Mouse (Mus musculus) lung, postnatal 25 days (tissue): ENCODE measurements at regions not wholly inside any gene's neighbourhood (a gene's known extent, or its start where the extent isn't known, plus 50 kb on each side); places are given as distances from the start of the nearest gene placed in this dataset.

Experiments
- DNase-seq: peaks from one replicate; pipeline ENCODE4 v3.0.0; 2022; ENCODE audit warnings: low spot score

DNA sequence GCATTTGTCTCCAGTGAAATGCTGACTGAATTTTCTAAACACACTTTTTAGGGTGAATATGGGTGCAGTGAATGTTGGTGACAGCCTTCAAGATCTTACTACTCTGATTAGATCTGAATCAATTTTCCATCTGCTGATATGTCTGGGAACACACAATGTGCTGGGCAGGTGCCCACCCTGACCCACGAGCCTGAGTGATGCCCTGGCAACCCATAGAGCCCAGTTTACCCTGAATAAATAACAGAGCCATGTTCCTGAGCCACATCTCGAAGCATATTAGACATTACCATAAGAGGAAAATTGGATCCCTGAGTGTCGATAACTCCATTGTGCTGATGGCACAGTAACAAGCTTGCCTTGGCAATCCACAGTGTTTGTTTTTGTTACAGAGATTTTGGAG lies 644.9 kb downstream of the Nedd1 start:
- no peak for DNase-seq

DNA sequence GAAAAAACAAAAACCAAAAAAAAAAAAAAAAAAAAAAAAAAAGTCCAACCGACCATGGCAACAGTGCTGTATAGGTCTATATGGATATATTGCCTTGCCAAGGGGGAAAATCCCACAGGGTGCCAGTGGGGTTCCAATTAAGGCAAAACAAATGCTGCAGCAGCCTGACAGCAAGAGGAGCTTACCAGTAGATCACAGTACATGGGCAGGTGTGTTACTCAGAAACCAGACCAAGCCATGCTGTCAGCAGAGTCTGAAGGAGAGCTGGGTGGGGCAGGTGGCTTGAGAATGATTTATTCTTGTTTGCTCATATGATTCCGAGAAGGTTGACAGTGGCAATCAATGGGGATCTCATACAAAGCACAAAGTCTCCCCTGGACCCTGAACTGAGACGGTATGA lies 645.5 kb downstream of the Nedd1 start:
- no peak for DNase-seq

DNA sequence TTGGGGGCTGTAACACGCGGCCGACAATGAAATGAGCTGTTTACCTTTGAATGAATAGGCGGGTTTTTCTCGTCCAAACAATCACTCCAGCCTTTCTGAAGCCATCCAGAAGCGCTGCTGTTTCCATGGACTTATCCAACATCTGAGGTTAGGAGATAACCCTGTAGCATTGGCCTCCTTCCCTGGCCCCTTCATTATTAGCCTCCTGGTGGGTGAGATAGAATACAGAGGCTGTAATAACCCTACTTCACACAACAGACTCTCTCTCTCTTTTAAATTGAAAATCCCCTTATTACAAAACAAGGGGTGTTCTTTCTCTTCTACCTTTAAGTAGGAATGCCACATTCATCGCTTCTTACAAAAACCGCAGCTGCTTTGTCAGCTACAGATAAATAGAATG lies 646.8 kb downstream of the Nedd1 start:
- DNase-seq, result no peak

DNA sequence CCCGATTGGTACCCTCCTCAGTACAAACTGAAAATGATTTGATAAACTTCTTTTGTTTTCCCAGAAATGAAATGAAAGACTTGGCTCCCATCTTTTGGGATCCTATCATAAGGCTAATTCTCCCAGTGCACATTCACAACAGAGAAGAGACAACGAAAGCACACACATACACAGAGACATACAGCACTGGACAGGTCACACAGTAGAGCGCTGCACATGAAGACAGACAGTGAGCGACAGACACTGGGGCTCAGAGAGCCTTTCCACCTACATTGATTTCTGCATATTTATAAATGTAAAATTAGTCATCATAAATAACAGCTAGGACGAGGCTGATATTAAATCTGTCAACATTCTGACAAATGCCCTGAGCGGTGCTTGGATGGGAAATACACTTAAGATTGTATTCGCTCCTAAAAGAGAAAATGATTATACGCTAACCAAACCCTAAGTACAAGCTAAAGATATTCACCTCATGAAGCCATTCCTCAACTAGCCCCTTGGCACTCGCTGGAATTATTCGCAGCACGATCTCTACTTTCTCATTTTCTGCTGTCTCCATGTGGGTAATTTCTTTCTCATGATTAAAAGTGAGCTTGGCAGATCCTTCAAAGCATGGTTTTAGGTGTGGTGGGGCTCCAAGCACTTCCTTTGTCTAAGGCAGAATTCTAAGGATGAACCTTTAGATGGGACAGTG lies 647.4 kb downstream of the Nedd1 start:
- no peak for DNase-seq

DNA sequence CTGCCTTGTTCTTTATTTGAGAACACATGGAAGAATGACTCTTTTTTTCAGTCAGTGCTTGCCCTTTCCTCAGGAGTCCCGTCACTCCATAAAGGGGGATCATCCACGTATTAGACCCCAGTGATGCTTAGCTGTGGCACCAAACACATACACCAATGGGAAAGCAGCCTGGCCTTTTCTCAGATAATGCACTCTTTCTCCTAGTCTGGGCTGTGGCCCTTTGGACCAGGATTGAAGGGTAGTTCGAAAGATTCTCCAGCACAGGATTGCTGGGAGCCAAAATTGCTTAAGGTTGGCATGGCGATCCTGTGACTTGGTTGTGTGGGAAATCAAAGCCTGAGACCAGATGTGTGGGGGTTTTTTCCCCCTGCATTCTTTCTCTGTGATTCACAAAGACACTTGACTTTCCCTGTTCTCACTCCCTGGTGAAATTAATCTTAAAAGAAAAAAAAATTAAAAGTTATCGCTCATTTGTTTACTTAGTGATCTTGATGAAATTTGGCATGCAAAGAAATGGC lies 648.3 kb downstream of the Nedd1 start:
- no peak for DNase-seq

DNA sequence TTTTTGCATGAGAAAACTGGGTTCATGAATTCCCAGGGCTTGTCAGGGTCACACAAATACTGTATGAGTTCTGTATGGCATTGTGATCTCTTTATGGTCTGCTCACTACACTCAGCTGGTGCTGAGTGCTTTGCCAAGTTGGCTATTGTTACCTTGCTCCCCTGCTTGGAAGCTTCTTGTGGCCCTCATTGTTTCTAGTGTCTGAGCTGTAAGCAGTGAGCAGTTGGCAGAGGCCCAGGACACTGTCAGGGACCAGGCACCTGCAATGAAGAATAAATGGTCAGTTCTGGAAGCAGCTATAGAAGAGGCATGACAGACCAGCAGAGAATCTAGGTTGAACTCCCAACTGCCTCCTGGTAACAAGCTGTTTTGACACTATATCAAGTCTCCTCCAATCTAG lies 677.4 kb downstream of the Nedd1 start:
- DNase-seq, result no peak

DNA sequence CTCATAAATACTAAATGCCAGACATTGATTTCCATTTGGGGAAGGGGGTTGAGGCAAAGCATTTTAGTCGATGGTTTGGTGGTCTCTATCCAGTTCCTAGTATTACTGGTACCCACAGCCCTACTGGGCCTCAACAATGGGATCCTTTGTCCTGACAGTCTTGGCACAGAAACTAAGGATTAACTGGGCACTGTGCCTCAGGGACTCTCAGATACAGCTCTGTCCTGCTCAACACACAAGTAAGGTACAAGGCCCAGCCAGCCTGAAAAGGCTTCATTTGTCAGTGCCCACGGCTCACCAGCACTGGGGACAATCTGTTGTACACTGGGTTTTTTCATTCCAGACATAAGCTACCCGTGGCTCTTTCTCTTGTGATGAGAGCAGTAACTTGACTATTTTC lies 686.0 kb downstream of the Nedd1 start:
- no peak for DNase-seq

DNA sequence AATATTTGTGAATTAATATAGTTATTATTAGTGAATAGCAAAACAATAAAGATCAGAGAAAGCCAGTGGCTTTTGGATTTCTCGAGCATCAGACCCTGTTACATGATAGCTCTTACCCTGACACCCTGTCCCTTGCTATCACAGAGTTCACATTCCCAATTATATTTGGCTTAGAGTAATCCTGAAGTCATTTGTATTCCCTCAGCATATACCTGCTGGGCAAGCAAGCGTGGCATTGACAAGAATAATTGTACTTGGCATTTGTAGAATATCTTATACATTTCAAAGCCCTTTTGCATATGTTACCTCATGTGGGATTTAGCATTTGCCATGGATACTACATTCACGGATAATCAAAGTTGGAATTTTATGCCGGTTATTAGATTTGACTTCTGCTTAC lies 692.0 kb downstream of the Nedd1 start:
- no peak for DNase-seq

DNA sequence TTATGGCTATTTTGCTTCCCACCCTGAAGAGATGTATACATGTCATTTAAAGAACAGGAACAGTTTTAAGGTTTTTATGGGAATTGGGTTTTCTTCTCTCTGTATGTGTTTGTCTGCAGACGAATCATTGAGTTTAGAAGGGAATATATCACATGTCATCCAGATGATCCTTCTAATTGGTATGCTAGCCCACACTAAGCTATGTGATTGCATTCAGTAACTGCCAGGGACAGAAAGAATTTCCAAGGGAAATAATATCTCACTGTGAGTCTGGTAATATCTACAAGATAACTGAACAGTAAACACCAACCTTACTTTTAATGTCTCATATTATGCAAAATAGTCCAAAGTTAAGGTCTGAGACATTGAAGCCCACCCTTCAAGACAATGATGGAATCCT lies 698.0 kb downstream of the Nedd1 start:
- no peak for DNase-seq

DNA sequence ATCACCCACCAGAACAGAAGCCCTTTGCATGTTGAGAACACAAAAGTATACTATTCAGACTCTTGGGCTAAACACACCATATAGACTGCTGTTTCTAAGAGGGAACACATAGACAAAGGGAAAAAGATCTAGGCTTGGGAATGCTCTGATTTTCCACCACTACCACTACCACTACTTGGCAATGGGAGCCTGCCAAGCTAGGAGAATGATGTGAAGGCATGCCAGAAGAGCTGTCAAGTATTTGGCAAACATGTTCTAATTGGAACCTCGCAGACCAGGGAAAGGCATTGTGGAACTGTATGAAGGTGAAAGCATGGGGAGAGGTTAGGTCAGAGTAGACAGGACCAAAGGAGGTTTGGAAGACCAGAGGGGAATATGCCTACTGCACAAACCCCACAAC lies 701.2 kb downstream of the Nedd1 start:
- peak; percentile 2 for DNase-seq

DNA sequence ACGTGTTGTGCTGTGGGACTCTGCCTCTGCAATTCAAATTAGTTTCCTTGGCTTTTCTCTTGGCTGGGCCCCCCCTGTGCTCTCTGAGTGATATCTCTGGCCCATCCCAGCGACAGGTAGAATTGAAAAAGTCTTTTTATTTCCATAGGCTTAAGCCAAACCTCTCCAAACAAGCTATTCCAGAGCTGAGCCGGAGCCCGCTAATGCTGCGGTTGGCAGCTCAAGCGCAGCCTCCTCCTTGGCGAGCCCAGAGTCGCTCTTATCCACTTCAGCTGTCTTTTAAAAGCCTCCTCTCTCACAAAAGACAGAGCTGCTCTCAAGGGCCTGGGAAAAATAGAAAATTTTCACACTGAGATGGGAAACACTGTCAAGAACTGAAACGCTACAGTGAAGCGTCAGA lies 712.7 kb downstream of the Nedd1 start:
- DNase-seq, result no peak

DNA sequence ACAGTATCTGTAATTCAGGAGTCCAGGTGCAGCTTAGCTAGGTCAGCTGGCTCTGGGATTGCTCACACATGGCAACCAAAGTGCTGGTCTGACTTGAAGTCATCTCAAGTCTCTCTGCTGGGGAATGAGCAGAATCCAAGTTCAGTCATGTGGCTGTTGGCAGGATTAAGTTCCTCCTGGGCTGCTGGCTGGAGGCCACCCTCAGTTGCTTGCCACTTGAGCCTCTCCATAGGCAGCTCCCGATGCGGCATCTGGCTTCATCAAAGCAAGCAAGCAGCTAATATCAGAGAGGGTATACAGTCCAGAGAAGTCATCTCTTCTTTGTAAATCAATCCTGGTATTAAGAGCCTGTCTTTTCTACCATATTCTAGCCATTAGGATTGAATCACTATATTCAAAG lies 714.3 kb downstream of the Nedd1 start:
- no peak for DNase-seq

DNA sequence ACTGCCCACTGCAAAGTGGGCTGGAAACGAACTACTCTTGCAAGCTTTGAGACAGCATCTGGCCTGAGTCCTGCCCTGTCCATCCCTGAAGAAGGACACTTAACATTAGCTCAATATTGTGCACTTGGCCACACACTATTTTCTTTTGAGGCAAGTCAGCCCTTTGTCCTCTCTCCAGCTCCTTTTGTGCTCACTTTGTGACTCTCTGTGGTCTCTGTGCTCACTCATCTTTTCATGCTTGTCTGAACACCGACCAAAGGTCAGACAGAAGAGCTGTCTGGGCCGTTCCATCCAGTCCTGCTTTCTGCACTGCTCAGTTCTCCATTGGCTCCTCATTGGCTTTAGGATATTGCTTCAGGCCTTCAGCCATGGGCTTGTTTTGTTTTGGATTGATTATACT lies 715.8 kb downstream of the Nedd1 start:
- DNase-seq, result no peak

DNA sequence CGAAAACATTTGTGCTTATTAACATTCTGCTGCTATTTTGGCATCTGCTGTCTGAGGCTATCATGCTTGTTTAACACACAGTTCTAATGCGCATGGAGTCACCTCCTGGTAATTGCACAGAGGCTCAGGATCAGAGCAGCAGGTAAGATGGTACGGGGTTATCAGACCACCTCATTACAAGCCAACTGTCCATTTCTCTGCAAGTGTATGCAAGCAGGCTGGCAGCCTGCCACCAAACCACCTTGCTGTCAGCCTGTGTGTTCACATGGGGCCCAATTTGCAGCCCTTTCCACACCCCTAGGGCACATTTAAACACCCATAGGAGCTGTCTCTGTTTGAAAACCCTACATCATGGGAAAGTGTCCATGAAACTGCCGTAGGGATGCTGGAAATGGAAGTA lies 731.2 kb downstream of the Nedd1 start:
- DNase-seq, result no peak

DNA sequence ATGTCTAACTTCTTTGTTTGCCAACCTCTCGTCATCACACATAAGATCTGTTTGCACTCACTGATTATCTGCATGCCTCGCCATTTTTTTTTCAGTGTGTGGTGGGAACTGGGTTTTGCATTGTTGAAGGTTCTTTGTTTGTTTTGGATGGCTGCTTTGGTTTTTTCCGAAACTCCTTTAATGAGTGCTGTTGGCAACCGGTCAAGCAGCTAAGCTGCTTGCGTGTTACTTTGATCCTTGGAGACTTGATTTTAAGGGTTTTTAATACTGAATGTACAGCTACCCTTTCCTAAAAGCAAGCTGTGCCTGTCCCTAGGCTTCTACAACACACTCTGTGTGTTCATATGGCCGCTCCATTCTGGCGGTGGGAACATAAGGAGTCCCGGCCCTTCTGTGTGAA lies 733.9 kb downstream of the Nedd1 start:
- peak; percentile 56 for DNase-seq

DNA sequence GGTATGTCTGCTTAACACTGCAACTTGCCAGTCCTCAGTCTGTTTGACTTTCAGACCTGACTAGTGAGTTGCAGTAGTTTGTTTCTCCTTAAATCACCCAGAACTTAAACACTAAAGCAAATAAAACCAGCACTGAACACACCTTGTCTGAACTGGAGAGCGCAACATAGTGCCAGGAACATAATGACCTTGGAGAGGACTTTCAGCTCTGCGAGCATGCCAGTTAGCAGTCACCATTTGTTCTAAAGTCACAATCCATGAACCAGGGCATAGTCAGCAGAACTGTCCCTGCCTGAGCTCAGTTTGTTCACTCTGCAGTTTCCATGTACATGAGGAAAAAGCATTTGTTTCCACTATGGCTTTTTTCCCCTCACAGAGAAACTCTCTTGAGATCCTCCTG lies 742.4 kb downstream of the Nedd1 start:
- peak; percentile 47 for DNase-seq

DNA sequence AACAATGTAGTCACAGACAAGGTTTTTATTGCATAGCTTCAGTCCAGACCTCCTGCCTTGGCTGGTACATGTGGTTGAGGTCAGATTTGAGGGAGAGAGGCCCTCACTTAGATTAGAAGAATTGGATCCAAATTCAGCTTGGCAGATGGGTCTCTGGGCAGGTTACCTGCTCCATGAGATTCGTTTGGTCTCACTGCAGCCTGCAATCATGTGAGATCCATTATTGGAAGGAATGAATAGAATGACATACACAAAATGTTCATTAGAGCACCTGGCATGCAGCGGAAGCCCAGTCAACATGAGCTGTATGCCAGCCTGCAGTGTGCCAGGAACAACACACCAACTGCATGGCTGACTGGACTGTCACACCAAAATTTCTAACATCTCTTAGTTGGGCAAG lies 750.3 kb downstream of the Nedd1 start:
- no peak for DNase-seq

DNA sequence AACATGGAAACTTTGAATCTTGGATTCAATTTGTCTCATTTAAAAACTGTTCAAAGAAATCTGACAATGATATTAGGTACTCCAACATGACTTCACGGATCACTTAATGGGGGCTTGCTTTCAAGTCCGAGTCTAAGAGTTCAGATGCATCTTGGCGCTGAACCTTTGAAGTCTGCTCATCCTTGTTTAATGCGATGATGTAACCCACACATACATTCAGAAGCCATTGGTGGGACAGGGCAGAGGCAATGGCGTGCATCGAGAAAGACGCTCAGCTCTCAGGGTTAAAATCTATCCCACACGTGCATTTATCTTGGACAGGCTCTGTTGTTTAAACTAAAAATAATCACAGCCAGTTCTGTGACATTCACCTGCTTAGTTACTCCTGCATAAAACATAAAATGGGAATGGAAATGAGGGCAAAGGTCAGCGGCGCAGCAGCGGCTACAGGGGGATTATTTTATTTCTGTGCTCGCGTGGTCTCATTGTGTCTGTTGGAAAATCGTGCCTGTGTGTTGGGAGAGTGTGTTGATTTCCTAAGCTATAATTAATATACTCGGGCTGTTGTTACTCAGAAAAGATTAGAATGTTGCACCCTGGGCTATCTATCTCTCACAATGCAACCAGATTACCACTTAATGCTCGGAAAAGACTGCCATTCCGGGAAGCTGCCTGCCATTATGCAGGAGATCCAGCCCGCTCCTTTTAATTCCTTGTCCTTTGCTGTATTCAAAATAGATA lies 754.5 kb downstream of the Nedd1 start:
- no peak for DNase-seq

DNA sequence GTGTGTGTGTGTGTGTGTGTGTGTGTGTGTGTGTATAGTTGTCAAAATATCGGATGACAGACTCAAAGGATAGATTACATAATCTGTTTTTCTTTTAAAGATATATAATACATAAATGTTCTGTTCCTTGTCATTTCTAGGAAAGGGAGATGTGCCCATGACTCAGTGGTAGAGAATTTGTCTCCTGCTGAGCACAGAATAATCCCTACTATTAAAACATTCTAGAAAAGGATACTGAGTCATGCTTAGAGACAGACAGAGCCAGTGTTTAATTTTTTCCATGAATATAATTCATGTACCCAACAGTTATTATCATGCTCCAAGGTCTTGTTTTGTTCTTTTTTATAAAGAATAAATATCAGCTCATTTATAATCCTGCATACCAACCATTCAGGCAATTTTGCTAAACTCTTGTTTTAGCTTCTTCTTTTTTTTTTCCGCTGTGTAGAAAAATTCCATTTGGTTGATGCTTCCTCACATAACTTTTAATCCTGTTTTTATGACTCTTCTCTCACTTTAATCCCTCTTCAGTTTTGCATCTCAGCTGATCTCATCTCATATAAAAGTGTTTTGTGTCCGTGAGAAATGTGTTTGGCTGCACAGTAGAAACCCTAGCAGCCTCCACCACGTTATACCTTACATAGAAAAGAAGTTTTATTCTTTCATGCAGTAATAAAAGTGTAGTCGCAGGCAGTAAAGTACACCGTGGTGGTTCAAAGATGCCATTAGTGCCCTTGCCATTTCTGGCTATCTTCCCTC lies 762.3 kb downstream of the Nedd1 start:
- DNase-seq, result no peak

DNA sequence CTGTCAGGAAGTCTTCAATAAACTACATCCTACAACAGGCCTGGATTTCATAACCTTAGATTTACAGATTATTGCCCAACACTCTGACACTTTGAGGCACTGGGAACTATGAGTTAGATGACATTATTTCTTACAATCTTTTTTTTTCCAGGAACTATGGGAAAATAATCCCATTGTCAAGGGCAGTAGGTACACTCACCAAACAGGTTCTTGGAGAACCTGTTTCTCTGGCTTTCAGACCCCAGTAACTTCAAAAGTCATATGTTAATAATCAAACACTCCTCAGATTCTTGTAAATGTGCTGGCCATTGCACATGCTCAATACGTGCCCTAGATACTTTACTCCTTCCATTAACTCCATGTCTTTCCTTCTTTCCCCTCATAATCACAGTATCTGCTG lies 769.1 kb downstream of the Nedd1 start:
- DNase-seq, result peak; percentile 47

DNA sequence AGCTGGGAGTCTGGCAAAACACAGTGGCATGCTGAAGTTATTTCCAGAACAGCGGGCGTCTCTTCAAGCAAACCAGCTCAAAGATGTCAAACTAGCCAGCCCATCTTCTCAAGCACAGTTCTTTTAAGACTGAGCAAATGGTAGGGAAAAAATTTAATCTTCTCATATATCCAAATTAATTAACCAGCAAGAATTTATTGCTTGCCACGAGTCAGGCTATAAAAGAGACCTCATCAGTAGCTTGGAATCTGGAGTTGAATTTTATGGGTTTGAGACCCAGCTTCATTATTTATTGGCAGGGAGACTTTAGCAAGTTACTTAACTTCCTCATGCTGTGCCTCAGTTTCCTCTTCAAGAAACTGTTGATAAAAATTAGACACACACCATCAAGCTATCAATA lies 742.5 kb upstream of the Tmpo start:
- no peak for DNase-seq

DNA sequence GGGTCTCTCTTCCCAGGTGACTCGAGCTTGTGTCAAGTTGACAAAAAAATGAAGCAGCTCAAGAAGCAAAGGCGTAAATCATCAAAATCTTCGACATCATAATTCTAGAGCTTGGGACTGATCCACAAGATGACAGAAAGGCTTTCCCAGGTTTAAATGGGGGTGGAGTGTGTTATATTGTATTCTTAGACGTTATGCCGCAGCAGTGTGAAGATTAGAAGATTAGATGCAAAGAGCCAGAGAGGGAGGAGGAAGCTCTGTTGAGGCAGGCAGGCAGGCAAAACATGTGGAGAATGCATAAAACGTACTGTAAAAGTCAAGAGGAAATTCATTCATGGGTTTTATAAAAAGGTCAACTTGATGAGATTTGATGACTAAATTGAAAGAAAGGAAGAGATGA lies 708.7 kb upstream of the Tmpo start:
- no peak for DNase-seq

DNA sequence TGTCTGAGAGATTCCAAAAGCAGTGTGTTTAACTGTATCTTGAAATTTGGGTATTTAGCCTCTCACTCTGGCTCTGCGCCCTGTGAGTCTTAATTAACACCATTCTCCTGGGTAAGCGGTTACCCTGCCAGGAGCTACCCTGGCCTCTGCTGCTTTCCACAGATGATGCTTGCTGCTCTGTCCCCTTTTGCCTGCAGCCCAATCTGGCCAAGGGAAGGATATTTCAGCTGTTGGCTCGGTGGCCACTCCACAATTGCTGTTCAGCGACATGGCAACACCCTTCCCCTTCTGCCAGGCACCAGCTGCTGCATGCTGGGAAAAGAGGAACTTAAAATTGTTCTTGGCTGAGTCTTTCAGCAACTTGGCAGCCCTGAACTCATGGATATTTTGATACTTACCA lies 707.4 kb upstream of the Tmpo start:
- DNase-seq, result no peak
